Mouse (Mus musculus): ENCODE results near the gene Shld1. TPM values are rescaled to one million over a fixed set of nuclear protein-coding genes. Genes with fewer than 3 reads are reported as not detected.

The Shld1 gene
- 0.73 and 1.9 TPM in 2 replicates for polyA plus RNA-seq (2012; ENCODE audit: low replicate concordance)

GRCm38 (mm10) chr2:132686756-132687737 is at the start of gene Shld1:
Shld1 (plus strand) TSS chr2:132686931.

GRCm38 (mm10) chr2:132780978-132781377 is 94.2 kb downstream of the Shld1 start, which contains the start of gene Chgb:
Chgb (plus strand) TSS chr2:132781278.

Other genes with a start within 250 kb of the Shld1 start
- 29.6 and 54.9 TPM in 2 replicates for gene Gpcpd1, start 99.2 kb upstream of the Shld1 start, polyA plus RNA-seq (2012; ENCODE audit: low replicate concordance)
- gene Chgb, start 94.3 kb downstream of the Shld1 start, polyA plus RNA-seq (2012; ENCODE audit: low replicate concordance): not detected in 2 replicates
- 5.3 and 13.1 TPM in 2 replicates for gene Trmt6, start 129.1 kb downstream of the Shld1 start, polyA plus RNA-seq (2012; ENCODE audit: low replicate concordance)
- 2.7 and 5.3 TPM in 2 replicates for gene Mcm8, start 129.2 kb downstream of the Shld1 start, polyA plus RNA-seq (2012; ENCODE audit: low replicate concordance)
- 105 and 205 TPM in 2 replicates for gene Crls1, start 159.7 kb downstream of the Shld1 start, polyA plus RNA-seq (2012; ENCODE audit: low replicate concordance)
- 0.11 TPM in 1 of 2 replicates, not detected in the other for gene Lrrn4, start 194.0 kb downstream of the Shld1 start, polyA plus RNA-seq (2012; ENCODE audit: low replicate concordance)